Mouse (Mus musculus): ENCODE measurements around the gene Dnajc5.

The Dnajc5 gene

GRCm38 (mm10) chr2:181511231-181511630 lies 9.1 kb upstream of the Dnajc5 start:
- no peak for DNase-seq

- DNase-seq, result no peak
Measured at GRCm38 (mm10) chr2:181519201-181519600, 1.1 kb upstream of the Dnajc5 start.

- no peak for DNase-seq
Measured at GRCm38 (mm10) chr2:181520936-181521227, 597 bp downstream of the Dnajc5 start.

GRCm38 (mm10) chr2:181521491-181521890 lies 1.2 kb downstream of the Dnajc5 start:
- no peak for DNase-seq

GRCm38 (mm10) chr2:181522811-181523210 lies 2.5 kb downstream of the Dnajc5 start:
- peak; percentile 41 to 67 for DNase-seq

- DNase-seq, result no peak
Measured at GRCm38 (mm10) chr2:181525526-181525925, 5.2 kb downstream of the Dnajc5 start.

- DNase-seq, result no peak
Measured at GRCm38 (mm10) chr2:181529076-181529475, 8.8 kb downstream of the Dnajc5 start.

- DNase-seq, result no peak
Measured at GRCm38 (mm10) chr2:181532589-181532988, 12.3 kb downstream of the Dnajc5 start.

GRCm38 (mm10) chr2:181536410-181536809 lies 16.1 kb downstream of the Dnajc5 start:
- DNase-seq, result no peak

GRCm38 (mm10) chr2:181537444-181538047 lies 17.3 kb downstream of the Dnajc5 start:
- peak; percentile 51 to 54 for DNase-seq

GRCm38 (mm10) chr2:181541761-181542380 lies 21.6 kb downstream of the Dnajc5 start:
- DNase-seq, result no peak

GRCm38 (mm10) chr2:181546142-181546541 lies 25.9 kb downstream of the Dnajc5 start:
- no peak for DNase-seq

- no peak for DNase-seq
Measured at GRCm38 (mm10) chr2:181548227-181548626, 27.9 kb downstream of the Dnajc5 start.

GRCm38 (mm10) chr2:181548682-181549081 lies 28.4 kb downstream of the Dnajc5 start:
- DNase-seq, result no peak

GRCm38 (mm10) chr2:181550233-181550632 lies 29.9 kb downstream of the Dnajc5 start:
- no peak for DNase-seq

- no peak for DNase-seq
Measured at GRCm38 (mm10) chr2:181553772-181554171, 33.5 kb downstream of the Dnajc5 start.

- no peak for DNase-seq
Measured at GRCm38 (mm10) chr2:181567338-181567737, 47.1 kb downstream of the Dnajc5 start.

GRCm38 (mm10) chr2:181568272-181569008 lies 48.2 kb downstream of the Dnajc5 start:
- DNase-seq, result peak; percentile 59 to 79

GRCm38 (mm10) chr2:181569856-181570255 lies 49.6 kb downstream of the Dnajc5 start:
- DNase-seq, result no peak

- DNase-seq, result no peak
Measured at GRCm38 (mm10) chr2:181570375-181570774, 50.1 kb downstream of the Dnajc5 start.

GRCm38 (mm10) chr2:181570921-181571595 lies 50.8 kb downstream of the Dnajc5 start:
- peak; percentile 78 to 80 for DNase-seq

- peak in 1 of 2 experiments; percentile 44 for DNase-seq
Measured at GRCm38 (mm10) chr2:181571941-181572670, 51.8 kb downstream of the Dnajc5 start.
